Mouse (Mus musculus): ENCODE results near the gene Synpo2.

Gene Synpo2

GRCm38 (mm10) chr3:123089297-123090020, 146.5 kb downstream of the Synpo2 start:
- DNase-seq (ENCODE audit: low spot score), result no peak

GRCm38 (mm10) chr3:123088284-123088683, 147.7 kb downstream of the Synpo2 start:
- DNase-seq (ENCODE audit: low spot score), result no peak

GRCm38 (mm10) chr3:123085871-123086501, 150.0 kb downstream of the Synpo2 start:
- no peak for DNase-seq (ENCODE audit: low spot score)

- no peak for DNase-seq (ENCODE audit: low spot score)
Observed at GRCm38 (mm10) chr3:123081665-123082064, 154.3 kb downstream of the Synpo2 start.

GRCm38 (mm10) chr3:123080943-123081342, 155.0 kb downstream of the Synpo2 start:
- DNase-seq (ENCODE audit: low spot score), result no peak

GRCm38 (mm10) chr3:123080017-123080725, 155.8 kb downstream of the Synpo2 start:
- DNase-seq (ENCODE audit: low spot score), result no peak

GRCm38 (mm10) chr3:123075759-123076158, 160.2 kb downstream of the Synpo2 start:
- no peak for DNase-seq (ENCODE audit: low spot score)

GRCm38 (mm10) chr3:123075034-123075433, 160.9 kb downstream of the Synpo2 start:
- no peak for DNase-seq (ENCODE audit: low spot score)

GRCm38 (mm10) chr3:123073351-123073750, 162.6 kb downstream of the Synpo2 start:
- no peak for DNase-seq (ENCODE audit: low spot score)

GRCm38 (mm10) chr3:123072472-123072871, 163.5 kb downstream of the Synpo2 start:
- no peak for DNase-seq (ENCODE audit: low spot score)

- no peak for DNase-seq (ENCODE audit: low spot score)
Observed at GRCm38 (mm10) chr3:123070996-123071395, 165.0 kb downstream of the Synpo2 start.

- DNase-seq (ENCODE audit: low spot score), result no peak
Observed at GRCm38 (mm10) chr3:123066836-123067235, 169.1 kb downstream of the Synpo2 start.

- no peak for DNase-seq (ENCODE audit: low spot score)
Observed at GRCm38 (mm10) chr3:123065466-123065865, 170.5 kb downstream of the Synpo2 start.

GRCm38 (mm10) chr3:123064186-123064585, 171.8 kb downstream of the Synpo2 start:
- DNase-seq (ENCODE audit: low spot score), result no peak

- no peak for DNase-seq (ENCODE audit: low spot score)
Observed at GRCm38 (mm10) chr3:123061931-123062330, 174.0 kb downstream of the Synpo2 start.

GRCm38 (mm10) chr3:123058832-123059231, 177.1 kb downstream of the Synpo2 start:
- no peak for DNase-seq (ENCODE audit: low spot score)

GRCm38 (mm10) chr3:123054178-123054577, 181.8 kb downstream of the Synpo2 start:
- no peak for DNase-seq (ENCODE audit: low spot score)

GRCm38 (mm10) chr3:123053192-123053938, 182.6 kb downstream of the Synpo2 start:
- DNase-seq (ENCODE audit: low spot score), result no peak

- DNase-seq (ENCODE audit: low spot score), result no peak
Observed at GRCm38 (mm10) chr3:123042308-123042707, 193.6 kb downstream of the Synpo2 start.

GRCm38 (mm10) chr3:123034752-123035151, 201.2 kb downstream of the Synpo2 start, which contains the start of gene Myoz2:
Gene Myoz2 (minus strand): TSS chr3:123035015.
- no peak for DNase-seq (ENCODE audit: low spot score)

GRCm38 (mm10) chr3:123033804-123034203, 202.1 kb downstream of the Synpo2 start:
- DNase-seq (ENCODE audit: low spot score), result no peak
